Mouse (Mus musculus): ENCODE measurements around the gene Fam131c. TPM values are rescaled to one million over a fixed set of nuclear protein-coding genes. Genes with fewer than 3 reads are reported as not detected.

Gene Fam131c
- polyA plus RNA-seq, 2 experiments: 0.03 to 0.09 TPM

- TF ChIP-seq EP300 (IDR thresholded peaks at IDR 0.05; ENCODE audit: low read depth) (no peak), CTCF (IDR thresholded peaks at IDR 0.05; ENCODE audit: low read depth) (no peak)
- DNase-seq (ENCODE audit: low read depth in 3 of 3, low spot score in 3 of 3): no peak
- no peaks in the 10 kb centered on the region for H3K36me3 ChIP-seq (replicated peaks; ENCODE audit: control insufficient read depth, insufficient read depth, low read depth)
- H3K9ac ChIP-seq (replicated peaks): no peak overlapping the region
- peaks cover 0 to 3% of the 10 kb centered on the region in 2 experiments; a peak in 1 of 4 replicates for H3K4me1 ChIP-seq (replicated peaks; ENCODE audit: control insufficient read depth in 2 of 2, insufficient read depth in 2 of 2, low read length in 1 of 2)
- H3K4me2 ChIP-seq (ENCODE audit: low read depth): no peak overlapping the region
- H3K27ac ChIP-seq: no peak overlapping the region
- no peak overlapping the region for H3K4me3 ChIP-seq (ENCODE audit: insufficient read depth in 1 of 2, low read depth in 2 of 2, low read length in 2 of 2)
- H3K27me3 ChIP-seq (ENCODE audit: control insufficient read depth, insufficient read depth, low read length): no peaks in the 10 kb centered on the region
- no peaks in the 10 kb centered on the region; the same call in 1 of the 2 replicates for H3K9me3 ChIP-seq (ENCODE audit: control insufficient read depth, low read length)
- 46% methylated on average over 7 of the region's 7 CpGs for WGBS (ENCODE audit: insufficient replicate concordance)
- no peak for ATAC-seq (ENCODE audit: insufficient read depth)
These were observed 16.0 kb upstream of the Fam131c start for GRCm38 (mm10) chr4:141351972-141352371.

- DNase-seq (ENCODE audit: low read depth in 3 of 3, low spot score in 3 of 3) (no peak), ATAC-seq (ENCODE audit: insufficient read depth) (no peak)
- H3K27ac ChIP-seq: no peak overlapping the region
- H3K4me3 ChIP-seq (ENCODE audit: insufficient read depth in 1 of 2, low read depth in 2 of 2, low read length in 2 of 2): no peak overlapping the region
- H3K9ac ChIP-seq (replicated peaks): no peak overlapping the region
- 63% methylated on average over 5 of the region's 5 CpGs for WGBS (ENCODE audit: insufficient replicate concordance)
- TF ChIP-seq EP300 (IDR thresholded peaks at IDR 0.05; ENCODE audit: low read depth): no peak
- TF ChIP-seq CTCF (IDR thresholded peaks at IDR 0.05; ENCODE audit: low read depth): no peak
- H3K4me2 ChIP-seq (ENCODE audit: low read depth): no peak overlapping the region
- no peaks in the 10 kb centered on the region for H3K27me3 ChIP-seq (ENCODE audit: control insufficient read depth, insufficient read depth, low read length)
- no peaks in the 10 kb centered on the region for H3K36me3 ChIP-seq (replicated peaks; ENCODE audit: control insufficient read depth, insufficient read depth, low read depth)
- no peaks in the 10 kb centered on the region; the same call in 1 of the 2 replicates for H3K9me3 ChIP-seq (ENCODE audit: control insufficient read depth, low read length)
- H3K4me1 ChIP-seq (replicated peaks; ENCODE audit: control insufficient read depth in 2 of 2, insufficient read depth in 2 of 2, low read length in 1 of 2): no peaks in the 10 kb centered on the region; a peak in 1 of 4 replicates
These were observed 15.0 kb upstream of the Fam131c start for GRCm38 (mm10) chr4:141352986-141353385.

- no peak overlapping the region for H3K27ac ChIP-seq
- DNase-seq (ENCODE audit: low read depth in 3 of 3, low spot score in 3 of 3): no peak
- no peaks in the 10 kb centered on the region for H3K27me3 ChIP-seq (ENCODE audit: control insufficient read depth, insufficient read depth, low read length)
- H3K4me1 ChIP-seq (replicated peaks; ENCODE audit: control insufficient read depth in 2 of 2, insufficient read depth in 2 of 2, low read length in 1 of 2): no peaks in the 10 kb centered on the region
- ATAC-seq (ENCODE audit: insufficient read depth): no peak
- H3K4me2 ChIP-seq (ENCODE audit: low read depth): no peak overlapping the region
- 62% methylated on average over 8 of the region's 8 CpGs for WGBS (ENCODE audit: insufficient replicate concordance)
- no peak overlapping the region for H3K9ac ChIP-seq (replicated peaks)
- H3K36me3 ChIP-seq (replicated peaks; ENCODE audit: control insufficient read depth, insufficient read depth, low read depth): no peaks in the 10 kb centered on the region
- no peak overlapping the region for H3K4me3 ChIP-seq (ENCODE audit: insufficient read depth in 1 of 2, low read depth in 2 of 2, low read length in 2 of 2)
- TF ChIP-seq EP300 (IDR thresholded peaks at IDR 0.05; ENCODE audit: low read depth): no peak
- no peak for TF ChIP-seq CTCF (IDR thresholded peaks at IDR 0.05; ENCODE audit: low read depth)
- H3K9me3 ChIP-seq (ENCODE audit: control insufficient read depth, low read length): no peaks in the 10 kb centered on the region; the same call in 1 of the 2 replicates
These were observed 14.2 kb upstream of the Fam131c start for GRCm38 (mm10) chr4:141353868-141354267.

GRCm38 (mm10) chr4:141357811-141358210 is 10.2 kb upstream of the Fam131c start:
- Histone ChIP-seq H3K4me2 (ENCODE audit: low read depth) (no peak overlapping the region), H3K27ac (no peak overlapping the region), H3K4me3 (ENCODE audit: insufficient read depth in 1 of 2, low read depth in 2 of 2, low read length in 2 of 2) (no peak overlapping the region), H3K9ac (replicated peaks) (no peak overlapping the region), H3K9me3 (ENCODE audit: control insufficient read depth, low read length) (no peaks in the 10 kb centered on the region; the same call in 1 of the 2 replicates), H3K27me3 (ENCODE audit: control insufficient read depth, insufficient read depth, low read length) (no peaks in the 10 kb centered on the region), H3K4me1 (replicated peaks; ENCODE audit: control insufficient read depth in 2 of 2, insufficient read depth in 2 of 2, low read length in 1 of 2) (no peaks in the 10 kb centered on the region), H3K36me3 (replicated peaks; ENCODE audit: control insufficient read depth, insufficient read depth, low read depth) (no peaks in the 10 kb centered on the region)
- ATAC-seq (ENCODE audit: insufficient read depth) (no peak), DNase-seq (ENCODE audit: low read depth in 3 of 3, low spot score in 3 of 3) (no peak)
- no peak for TF ChIP-seq CTCF (IDR thresholded peaks at IDR 0.05; ENCODE audit: low read depth)
- TF ChIP-seq EP300 (IDR thresholded peaks at IDR 0.05; ENCODE audit: low read depth): no peak

- Histone ChIP-seq H3K4me3 (ENCODE audit: insufficient read depth in 1 of 2, low read depth in 2 of 2, low read length in 2 of 2) (no peak overlapping the region), H3K27ac (no peak overlapping the region), H3K4me1 (replicated peaks; ENCODE audit: control insufficient read depth in 2 of 2, insufficient read depth in 2 of 2, low read length in 1 of 2) (0 out of 4 replicates have a peak, but pooled peaks cover 0 to 3% of the 10 kb centered on the region in 2 experiments), H3K36me3 (replicated peaks; ENCODE audit: control insufficient read depth, insufficient read depth, low read depth) (no peaks in the 10 kb centered on the region), H3K9ac (replicated peaks) (no peak overlapping the region), H3K4me2 (ENCODE audit: low read depth) (no peak overlapping the region), H3K27me3 (ENCODE audit: control insufficient read depth, insufficient read depth, low read length) (no peaks in the 10 kb centered on the region; the same call in 1 of the 2 replicates), H3K9me3 (ENCODE audit: control insufficient read depth, low read length) (no peaks in the 10 kb centered on the region; the same call in 1 of the 2 replicates)
- ATAC-seq (ENCODE audit: insufficient read depth) (no peak), DNase-seq (ENCODE audit: low read depth in 3 of 3, low spot score in 3 of 3) (no peak)
- no peak for TF ChIP-seq CTCF (IDR thresholded peaks at IDR 0.05; ENCODE audit: low read depth)
- WGBS (ENCODE audit: insufficient replicate concordance): 69% methylated on average over 6 of the region's 6 CpGs
These were observed 8.8 kb upstream of the Fam131c start for GRCm38 (mm10) chr4:141359222-141359621.
